Mouse (Mus musculus): ENCODE measurements around the gene Cfap161. TPM values are rescaled to one million over a fixed set of nuclear protein-coding genes. Genes with fewer than 3 reads are reported as not detected.

The Cfap161 gene
- total and polyA plus RNA-seq, 2 experiments from 2014 or later = 0.90 TPM; not detected in 1

GRCm38 (mm10) chr7:83735108-83735781 is 59.4 kb downstream of the Cfap161 start:
- Histone ChIP-seq H3K4me1 (ENCODE audit: control insufficient read depth, insufficient read depth) (no peaks in the 10 kb centered on the region), H3K27ac (ENCODE audit: low read depth) (no peak overlapping the region), H3K27me3 (ENCODE audit: control insufficient read depth, insufficient read depth, low read length) (no peaks in the 10 kb centered on the region), H3K9me3 (replicated peaks; ENCODE audit: control insufficient read depth, low read length) (no peaks in the 10 kb centered on the region), H3K9ac (replicated peaks; ENCODE audit: low read depth, low read length) (no peak overlapping the region), H3K4me2 (ENCODE audit: low read depth, low read length) (no peak overlapping the region), H3K4me3 (ENCODE audit: low read depth, low read length) (no peak overlapping the region), H3K36me3 (replicated peaks; ENCODE audit: control insufficient read depth, insufficient read depth, low read length) (no peaks in the 10 kb centered on the region)
- 82% methylated on average over 7 of the region's 7 CpGs for WGBS
- DNase-seq (ENCODE audit: low spot score) (no peak), ATAC-seq (ENCODE audit: insufficient read depth, low read depth) (no peak)
- no peak for TF ChIP-seq CTCF (IDR thresholded peaks at IDR 0.05; ENCODE audit: low read depth)
- TF ChIP-seq EP300 (IDR thresholded peaks at IDR 0.05; ENCODE audit: low read depth) = no peak

- WGBS = 67% methylated on average over 6 of the region's 6 CpGs
- DNase-seq (ENCODE audit: low spot score) = no peak
- no peak for ATAC-seq (ENCODE audit: insufficient read depth, low read depth)
- Histone ChIP-seq H3K4me1 (ENCODE audit: control insufficient read depth, insufficient read depth) (no peaks in the 10 kb centered on the region), H3K4me3 (ENCODE audit: low read depth, low read length) (no peak overlapping the region), H3K9me3 (replicated peaks; ENCODE audit: control insufficient read depth, low read length) (no peaks in the 10 kb centered on the region), H3K36me3 (replicated peaks; ENCODE audit: control insufficient read depth, insufficient read depth, low read length) (no peaks in the 10 kb centered on the region), H3K4me2 (ENCODE audit: low read depth, low read length) (no peak overlapping the region), H3K27me3 (ENCODE audit: control insufficient read depth, insufficient read depth, low read length) (no peaks in the 10 kb centered on the region), H3K27ac (ENCODE audit: low read depth) (no peak overlapping the region), H3K9ac (replicated peaks; ENCODE audit: low read depth, low read length) (no peak overlapping the region)
- no peak for TF ChIP-seq CTCF (IDR thresholded peaks at IDR 0.05; ENCODE audit: low read depth)
- TF ChIP-seq EP300 (IDR thresholded peaks at IDR 0.05; ENCODE audit: low read depth) = no peak
Observed at GRCm38 (mm10) chr7:83734671-83735082, 60.0 kb downstream of the Cfap161 start.

- no peak overlapping the region for H3K27ac ChIP-seq (ENCODE audit: low read depth)
- TF ChIP-seq CTCF (IDR thresholded peaks at IDR 0.05; ENCODE audit: low read depth) (no peak), EP300 (IDR thresholded peaks at IDR 0.05; ENCODE audit: low read depth) (no peak)
- no peak overlapping the region for H3K4me3 ChIP-seq (ENCODE audit: low read depth, low read length)
- H3K27me3 ChIP-seq (ENCODE audit: control insufficient read depth, insufficient read depth, low read length) = no peaks in the 10 kb centered on the region
- no peak overlapping the region for H3K4me2 ChIP-seq (ENCODE audit: low read depth, low read length)
- no peak for DNase-seq (ENCODE audit: low spot score)
- no peaks in the 10 kb centered on the region for H3K4me1 ChIP-seq (ENCODE audit: control insufficient read depth, insufficient read depth)
- no peak for ATAC-seq (ENCODE audit: insufficient read depth, low read depth)
- WGBS = 76% methylated on average over 3 of the region's 3 CpGs
- no peak overlapping the region for H3K9ac ChIP-seq (replicated peaks; ENCODE audit: low read depth, low read length)
- no peaks in the 10 kb centered on the region for H3K9me3 ChIP-seq (replicated peaks; ENCODE audit: control insufficient read depth, low read length)
- H3K36me3 ChIP-seq (replicated peaks; ENCODE audit: control insufficient read depth, insufficient read depth, low read length) = no peaks in the 10 kb centered on the region
Observed at GRCm38 (mm10) chr7:83734246-83734645, 60.4 kb downstream of the Cfap161 start.

- 87% methylated on average over 3 of the region's 3 CpGs for WGBS
- TF ChIP-seq CTCF (IDR thresholded peaks at IDR 0.05; ENCODE audit: low read depth) (no peak), EP300 (IDR thresholded peaks at IDR 0.05; ENCODE audit: low read depth) (no peak)
- H3K4me3 ChIP-seq (ENCODE audit: low read depth, low read length) = no peak overlapping the region
Observed at GRCm38 (mm10) chr7:83732781-83733180, 61.9 kb downstream of the Cfap161 start.

GRCm38 (mm10) chr7:83731961-83732666 is 62.6 kb downstream of the Cfap161 start:
- 82% methylated on average over 15 of the region's 15 CpGs for WGBS

More at GRCm38 (mm10) chr7:83732781-83733180, 61.9 kb downstream of the Cfap161 start:
- H3K9me3 ChIP-seq (replicated peaks; ENCODE audit: control insufficient read depth, low read length) = no peaks in the 10 kb centered on the region
- H3K36me3 ChIP-seq (replicated peaks; ENCODE audit: control insufficient read depth, insufficient read depth, low read length) = no peaks in the 10 kb centered on the region
- DNase-seq (ENCODE audit: low spot score) = no peak
- H3K9ac ChIP-seq (replicated peaks; ENCODE audit: low read depth, low read length) = no peak overlapping the region
- H3K4me1 ChIP-seq (ENCODE audit: control insufficient read depth, insufficient read depth) = no peaks in the 10 kb centered on the region
- no peak for ATAC-seq (ENCODE audit: insufficient read depth, low read depth)
- no peak overlapping the region for H3K27ac ChIP-seq (ENCODE audit: low read depth)
- H3K4me2 ChIP-seq (ENCODE audit: low read depth, low read length) = no peak overlapping the region
- H3K27me3 ChIP-seq (ENCODE audit: control insufficient read depth, insufficient read depth, low read length) = no peaks in the 10 kb centered on the region

More at GRCm38 (mm10) chr7:83731961-83732666, 62.6 kb downstream of the Cfap161 start:
- TF ChIP-seq CTCF (IDR thresholded peaks at IDR 0.05; ENCODE audit: low read depth) = no peak
- no peak for TF ChIP-seq EP300 (IDR thresholded peaks at IDR 0.05; ENCODE audit: low read depth)
- Histone ChIP-seq H3K36me3 (replicated peaks; ENCODE audit: control insufficient read depth, insufficient read depth, low read length) (no peaks in the 10 kb centered on the region), H3K4me3 (ENCODE audit: low read depth, low read length) (no peak overlapping the region), H3K4me1 (ENCODE audit: control insufficient read depth, insufficient read depth) (no peaks in the 10 kb centered on the region), H3K27me3 (ENCODE audit: control insufficient read depth, insufficient read depth, low read length) (no peaks in the 10 kb centered on the region), H3K4me2 (ENCODE audit: low read depth, low read length) (no peak overlapping the region), H3K9me3 (replicated peaks; ENCODE audit: control insufficient read depth, low read length) (no peaks in the 10 kb centered on the region), H3K27ac (ENCODE audit: low read depth) (no peak overlapping the region), H3K9ac (replicated peaks; ENCODE audit: low read depth, low read length) (no peak overlapping the region)
- DNase-seq (ENCODE audit: low spot score) (no peak), ATAC-seq (ENCODE audit: insufficient read depth, low read depth) (no peak)

Data from heart, postnatal 0 days (tissue).